Mouse (Mus musculus): ENCODE data around the gene Slc25a51. TPM values are rescaled to one million over a fixed set of nuclear protein-coding genes. Genes with fewer than 3 reads are reported as not detected.

Slc25a51 gene
- polyA plus RNA-seq, 1 experiment from 2014 or later: 62.9 TPM

DNA sequence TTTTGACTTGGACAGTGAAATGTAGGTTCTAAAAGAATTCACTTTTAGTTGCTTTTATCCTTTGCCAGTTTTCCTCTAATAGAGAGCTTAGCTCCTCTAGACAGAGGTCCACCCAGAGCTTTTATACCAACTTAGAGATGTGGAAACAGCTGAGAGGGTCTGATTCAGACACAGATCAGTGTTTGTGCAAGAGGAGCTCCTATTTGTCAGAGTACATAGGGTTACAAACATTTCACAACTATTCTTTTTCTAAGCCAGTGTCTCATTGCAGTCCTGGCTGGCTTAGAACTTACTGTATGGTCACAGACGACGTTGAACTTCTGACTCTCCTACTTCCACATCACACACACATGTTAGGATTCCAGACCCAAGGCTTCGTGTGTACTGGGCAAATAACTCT is 51.9 kb downstream of the Slc25a51 start:
- WGBS: 88% methylated on average over 3 of the region's 3 CpGs
- TF ChIP-seq CTCF (IDR thresholded peaks at IDR 0.05; ENCODE audit: low read depth): no peak
- Histone ChIP-seq H3K4me3 (replicated peaks; ENCODE audit: low read depth, low read length) (no peak overlapping the region), H3K9ac (ENCODE audit: low read depth, low read length) (no peak overlapping the region), H3K36me3 (ENCODE audit: insufficient read depth, low read length) (peaks cover 9% of the 10 kb centered on the region), H3K4me2 (ENCODE audit: low read length) (no peak overlapping the region), H3K9me3 (replicated peaks; ENCODE audit: low read length) (no peaks in the 10 kb centered on the region), H3K4me1 (replicated peaks; ENCODE audit: insufficient read depth, low read length) (no peaks in the 10 kb centered on the region), H3K27me3 (ENCODE audit: insufficient read depth, low read length) (no peaks in the 10 kb centered on the region), H3K27ac (no peak overlapping the region)
- ATAC-seq (replicated peaks; ENCODE audit: low FRiP score, low read depth) (no peak), DNase-seq (ENCODE audit: low spot score) (no peak)

Small RNA genes within 50 kb of the gene (microRNA-seq; reads per million reads assigned to microRNA genes)
- not detected for gene Gm25692

Other genes with a start within 250 kb of the Slc25a51 start
- gene Frmpd1, start 223.9 kb downstream of the Slc25a51 start, polyA plus RNA-seq (2015; fragmentation: Nextera tagmentation; extraction: Ambion mirVana): 0.27 and 0.30 TPM in 2 replicates
- 18.7 and 19.4 TPM in 2 replicates for gene Trmt10b, start 111.6 kb downstream of the Slc25a51 start, polyA plus RNA-seq (2015; fragmentation: Nextera tagmentation; extraction: Ambion mirVana)
- gene Dcaf10, start 66.7 kb downstream of the Slc25a51 start, polyA plus RNA-seq (2015; fragmentation: Nextera tagmentation; extraction: Ambion mirVana): 12.4 and 12.8 TPM in 2 replicates
- 76.5 and 76.7 TPM in 2 replicates for gene Exosc3, start 66.0 kb downstream of the Slc25a51 start, polyA plus RNA-seq (2015; fragmentation: Nextera tagmentation; extraction: Ambion mirVana)
- 5.4 and 6.6 TPM in 2 replicates for gene Shb, start 123.7 kb upstream of the Slc25a51 start, polyA plus RNA-seq (2015; fragmentation: Nextera tagmentation; extraction: Ambion mirVana)

Measured in kidney, postnatal 0 days (tissue).